Mouse (Mus musculus): ENCODE results near the gene Cd244a.

DNA sequence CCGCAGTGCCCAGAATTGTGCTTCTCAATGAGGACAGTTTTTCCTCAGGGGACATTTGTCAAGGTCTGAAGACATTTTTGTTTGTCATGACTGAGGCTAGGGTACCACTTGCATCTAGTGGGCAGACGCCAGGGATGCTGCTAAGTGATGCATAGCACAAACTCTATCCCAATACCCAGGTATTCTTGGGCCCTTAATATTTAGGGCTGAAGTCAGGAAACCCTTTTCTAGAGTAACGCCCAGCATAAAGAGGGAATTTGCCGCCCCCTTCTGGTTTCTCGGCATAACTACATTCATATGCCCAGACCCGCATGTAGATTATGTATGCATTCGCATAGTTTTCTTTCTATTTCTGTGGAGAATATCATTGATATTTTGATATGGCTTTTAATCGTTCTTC, 7.8 kb downstream of the Cd244a start:
- TF ChIP-seq POLR2A (IDR thresholded peaks at IDR 0.05; ENCODE audit: control insufficient read depth, extremely low read depth, insufficient read depth, low read length, poor library complexity) (no peak), CTCF (IDR thresholded peaks at IDR 0.05; ENCODE audit: borderline replicate concordance, control insufficient read depth, extremely low read depth, insufficient read depth, low read length, poor library complexity) (no peak)
